Mouse (Mus musculus) monocyte, adult 5-6 weeks (primary cell): Measurements from ENCODE around the gene Dbn1. TPM values are rescaled to one million over a fixed set of nuclear protein-coding genes. Genes with fewer than 3 reads are reported as not detected.

ENCODE experiments used
- ATAC-seq: fragments of 153-309, 156-312 bp; replicated peaks from 2 replicates; pipeline ENCODE4 v1.8.0; 2017; ENCODE audit warnings: mild to moderate bottlenecking; ENCODE audit not compliant: low TSS enrichment, insufficient number of reproducible peaks, severe bottlenecking, poor library complexity, low FRiP score
- total RNA-seq: library from RNA; stranded (forward); fragments of 200-1000, 200-491, 200-594 nt; gene quantifications from 3 replicates; pipeline ENCODE4 v1.2.3, GENCODE M21; 2017

Dbn1 gene
- total RNA-seq, 1 experiment from 2014 or later: not detected

DNA sequence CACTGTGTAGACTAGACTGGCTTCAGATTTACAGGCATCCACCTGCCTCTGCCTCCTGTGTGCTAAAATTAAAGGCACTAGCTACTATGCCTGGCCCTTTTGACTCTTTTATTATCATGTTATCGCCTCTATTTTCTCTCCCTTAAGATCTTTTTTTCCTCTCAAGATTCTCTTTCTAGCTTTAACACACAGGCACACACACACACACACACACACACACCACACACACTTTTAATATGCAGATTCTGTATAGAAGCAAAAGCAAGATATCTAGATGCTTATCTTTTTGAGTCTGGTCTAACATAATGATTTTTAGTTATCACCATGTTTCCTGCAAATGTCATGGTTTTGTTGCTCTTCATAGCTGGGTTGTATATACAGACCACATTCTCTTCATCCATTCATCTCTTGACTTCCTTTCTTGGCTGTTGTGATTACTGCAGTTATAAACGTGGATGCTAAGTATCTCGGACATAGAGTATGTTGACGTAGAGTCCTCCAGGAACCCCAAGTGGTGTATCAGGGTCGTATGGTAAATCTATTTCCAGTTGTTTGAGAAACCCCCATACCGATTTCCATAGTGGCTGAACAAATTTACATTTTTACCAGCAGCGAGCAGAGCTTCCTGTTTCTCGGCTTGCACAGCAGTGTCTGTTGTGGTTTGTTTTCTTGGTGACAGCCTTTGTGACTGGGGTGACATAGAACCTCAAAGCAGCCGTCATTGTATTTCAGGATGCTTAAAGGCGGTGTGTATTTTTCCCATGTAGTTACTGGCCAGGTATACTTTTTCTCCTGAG is 55.8 kb downstream of the Dbn1 start:
- peak; percentile 77 for ATAC-seq

GRCm38 (mm10) chr13:55430566-55430965 is 57.3 kb downstream of the Dbn1 start:
- ATAC-seq: no peak

DNA sequence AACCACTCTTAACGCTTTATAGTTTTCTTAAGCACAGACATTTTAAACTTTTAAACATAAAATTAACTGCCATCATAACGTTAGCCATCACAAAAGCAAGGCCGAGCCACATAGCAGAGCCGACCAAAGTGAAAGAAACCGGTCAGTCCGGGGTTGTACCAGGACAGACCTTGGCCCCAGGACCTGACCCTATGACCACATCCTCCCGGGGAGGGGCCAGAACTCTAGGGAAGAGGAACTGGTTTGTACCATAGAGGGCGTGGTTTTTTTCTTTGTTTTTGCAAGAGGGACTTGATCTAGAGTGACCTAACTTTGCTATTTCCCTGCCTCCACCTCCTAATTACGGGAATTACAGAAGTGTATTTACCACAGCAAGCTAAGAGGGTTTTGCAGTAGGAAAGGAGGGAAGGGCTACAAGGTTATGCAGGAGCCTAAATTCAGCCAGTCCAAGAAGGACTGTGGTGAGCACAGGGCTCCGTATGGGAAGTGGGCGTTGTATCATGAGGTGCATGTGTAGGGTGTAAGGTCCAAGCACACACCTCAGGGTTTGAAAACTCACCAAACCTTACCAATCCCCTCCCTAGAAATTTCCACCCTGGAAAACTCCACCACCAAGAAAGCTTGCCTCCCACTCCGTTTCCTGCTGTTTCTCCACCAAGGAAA is 58.6 kb downstream of the Dbn1 start:
- peak; percentile 93 for ATAC-seq

- no peak for ATAC-seq
Observed at GRCm38 (mm10) chr13:55426613-55427012, 61.3 kb downstream of the Dbn1 start, which contains the start of gene F12. TSS of gene F12 (minus strand) at chr13:55426793.

Other genes with a start within 250 kb of the Dbn1 start
- 47.7 to 91.3 TPM (median 68.5 TPM) in 3 replicates for gene Prelid1, start 167.6 kb downstream of the Dbn1 start, total RNA-seq
- 23.6 to 34.8 TPM (median 29.4 TPM) in 3 replicates for gene Rab24, start 166.2 kb downstream of the Dbn1 start, total RNA-seq
- gene Mxd3, start 158.3 kb downstream of the Dbn1 start, total RNA-seq: 1.3 to 2.0 TPM (median 1.4 TPM) in 3 replicates
- gene Lman2, start 125.3 kb downstream of the Dbn1 start, total RNA-seq: 85.3 to 97.5 TPM (median 91.3 TPM) in 3 replicates
- 21.8 to 43.9 TPM (median 40.8 TPM) in 3 replicates for gene Rgs14, start 118.4 kb downstream of the Dbn1 start, total RNA-seq
- gene Slc34a1, start 89.9 kb downstream of the Dbn1 start, total RNA-seq: not detected in 3 replicates
- not detected in 3 replicates for gene Pfn3, start 72.9 kb downstream of the Dbn1 start, total RNA-seq
- gene F12, start 61.3 kb downstream of the Dbn1 start, total RNA-seq: 0.11 to 0.95 TPM in 2 of 3 replicates, not detected in the other
- gene Grk6, start 43.0 kb downstream of the Dbn1 start, total RNA-seq: 179 to 219 TPM (median 207 TPM) in 3 replicates
- gene Prr7, start 23.8 kb downstream of the Dbn1 start, total RNA-seq: 2.2 to 3.8 TPM in 2 of 3 replicates, not detected in the other
- gene Pdlim7, start 25.6 kb upstream of the Dbn1 start, total RNA-seq: 4.7 to 13.5 TPM (median 10.5 TPM) in 3 replicates
- 86.5 to 105 TPM (median 104 TPM) in 3 replicates for gene Dok3, start 41.2 kb upstream of the Dbn1 start, total RNA-seq
- gene Ddx41, start 48.5 kb upstream of the Dbn1 start, total RNA-seq: 67.7 to 76.2 TPM (median 71.8 TPM) in 3 replicates
- 37.8 to 73.6 TPM (median 40.6 TPM) in 3 replicates for gene Fam193b, start 83.0 kb upstream of the Dbn1 start, total RNA-seq
- 150 to 192 TPM (median 183 TPM) in 3 replicates for gene Tmed9, start 85.6 kb upstream of the Dbn1 start, total RNA-seq
- gene B4galt7, start 111.8 kb upstream of the Dbn1 start, total RNA-seq: 23.1 to 47.1 TPM (median 26.2 TPM) in 3 replicates
- gene Caml, start 134.9 kb upstream of the Dbn1 start, total RNA-seq: 26.6 to 41.4 TPM (median 37.6 TPM) in 3 replicates
- gene Ddx46, start 146.9 kb upstream of the Dbn1 start, total RNA-seq: 123 to 183 TPM (median 145 TPM) in 3 replicates
- 37.5 to 51.1 TPM (median 49.4 TPM) in 3 replicates for gene B230219D22Rik, start 205.0 kb upstream of the Dbn1 start, total RNA-seq
- gene Txndc15, start 226.5 kb upstream of the Dbn1 start, total RNA-seq: 27.3 to 47.8 TPM (median 47.6 TPM) in 3 replicates
- 18.4 to 47.8 TPM (median 21.5 TPM) in 3 replicates for gene Pcbd2, start 239.3 kb upstream of the Dbn1 start, total RNA-seq